Comparison of ENCODE assay signal across 8 mouse cellular contexts in the genomic region with DNA sequence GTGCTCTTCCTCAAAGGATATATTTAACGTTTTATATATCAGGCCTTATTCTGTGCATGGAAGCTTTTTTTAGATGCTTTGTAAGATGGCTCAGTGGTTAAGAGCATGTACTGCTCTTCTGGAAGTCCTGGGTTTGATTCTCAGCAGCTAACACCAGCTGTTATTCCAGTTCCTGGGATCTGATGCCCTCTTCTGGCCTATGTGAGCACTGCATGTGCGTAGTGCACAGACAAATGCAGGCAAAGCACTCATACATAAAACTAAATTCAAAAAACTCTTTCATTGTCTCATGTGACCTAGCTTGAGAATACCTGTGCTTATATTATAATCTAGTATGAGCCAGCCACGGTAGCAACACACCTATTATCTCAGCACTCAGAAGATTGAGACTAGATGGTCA. TPM values are rescaled to one million over a fixed set of nuclear protein-coding genes. Genes with fewer than 3 reads are reported as not detected.
DNase-seq lines count a peak whose midpoint lies in the region; ATAC-seq lines count a peak whose summit lies in the region.

No protein-coding gene starts in this region.

- DNase-seq in cerebellum, postnatal 25 days, result peak; percentile 31 to 58
- peak; percentile 89 for DNase-seq in midbrain, embryonic 11.5 days (ENCODE audit: low spot score, missing footprints)
- DNase-seq in lung, adult 18-20 months, result peak; percentile 37 to 53
- peak; percentile 51 to 60 for DNase-seq in spleen, postnatal 36 days (ENCODE audit: low spot score in 2 of 2)
- DNase-seq in layer of hippocampus, postnatal 14 days (ENCODE audit: low spot score in 2 of 2), result no peak

- no peaks in the 10 kb centered on the region for H3K36me3 ChIP-seq in midbrain, embryonic 11.5 days (ENCODE audit: control insufficient read depth, insufficient read depth, low read length)
- no peaks in the 10 kb centered on the region for H3K36me3 ChIP-seq in midbrain, embryonic 15.5 days (replicated peaks)

- no peaks in the 10 kb centered on the region for H3K4me1 ChIP-seq in midbrain, embryonic 11.5 days (ENCODE audit: control insufficient read depth, insufficient read depth, low read length)
- no peaks in the 10 kb centered on the region for H3K4me1 ChIP-seq in midbrain, embryonic 15.5 days

- H3K9me3 ChIP-seq in midbrain, embryonic 11.5 days (ENCODE audit: control insufficient read depth, low read length), result no peaks in the 10 kb centered on the region
- H3K9me3 ChIP-seq in midbrain, embryonic 15.5 days, result no peaks in the 10 kb centered on the region

- H3K9ac ChIP-seq in midbrain, embryonic 11.5 days (ENCODE audit: low read length), result no peak overlapping the region
- H3K9ac ChIP-seq in midbrain, embryonic 15.5 days, result no peak overlapping the region

- 41% methylated on average over 3 of the region's 3 CpGs for WGBS in midbrain, embryonic 11.5 days
- WGBS in midbrain, embryonic 15.5 days, result 47% methylated on average over 3 of the region's 3 CpGs

- H3K4me3 ChIP-seq in midbrain, embryonic 11.5 days (ENCODE audit: low read depth, low read length), result no peak overlapping the region
- H3K4me3 ChIP-seq in midbrain, embryonic 15.5 days, result no peak overlapping the region

- H3K27me3 ChIP-seq in midbrain, embryonic 11.5 days (ENCODE audit: control insufficient read depth, insufficient read depth, low read length), result no peaks in the 10 kb centered on the region
- no peaks in the 10 kb centered on the region for H3K27me3 ChIP-seq in midbrain, embryonic 15.5 days (replicated peaks)

- H3K4me2 ChIP-seq in midbrain, embryonic 11.5 days, result no peak overlapping the region
- no peak overlapping the region for H3K4me2 ChIP-seq in midbrain, embryonic 15.5 days

- H3K27ac ChIP-seq in midbrain, embryonic 11.5 days (ENCODE audit: low read depth, low read length), result no peak overlapping the region
- H3K27ac ChIP-seq in midbrain, embryonic 15.5 days, result no peak overlapping the region

- ATAC-seq in cerebellum, adult (ENCODE audit: insufficient number of reproducible peaks, low FRiP score, low TSS enrichment), result no peak
- no peak for ATAC-seq in midbrain, embryonic 11.5 days (ENCODE audit: low FRiP score)
- no peak for ATAC-seq in midbrain, embryonic 15.5 days (replicated peaks)
- peak; percentile 45 for ATAC-seq in common myeloid progenitor, adult 5-6 weeks (replicated peaks; ENCODE audit: low read depth, poor library complexity, severe bottlenecking)

RNA-seq across cellular contexts. Expression of a gene that starts 15.6 kb away (rescaled TPM):
- 56.2 and 58.2 TPM in 2 replicates for polyA plus RNA-seq in midbrain, embryonic 11.5 days (2014; fragmentation: Nextera tagmentation; extraction: Ambion mirVana)
- polyA plus RNA-seq in midbrain, embryonic 15.5 days (2015; fragmentation: Nextera tagmentation; extraction: Ambion mirVana), result 29.8 and 42.7 TPM in 2 replicates
- total RNA-seq in common myeloid progenitor, adult 5-6 weeks (2017), result 76.0 and 77.8 TPM in 2 replicates
- 10 to 100 TPM; 20.3 to 36.0 TPM for total RNA-seq in layer of hippocampus, postnatal 14 days (2021)

RNA-seq across cellular contexts. Expression of a gene that starts 32.5 kb away (rescaled TPM):
- polyA plus RNA-seq in midbrain, embryonic 11.5 days (2014; fragmentation: Nextera tagmentation; extraction: Ambion mirVana), result not detected in 2 replicates
- polyA plus RNA-seq in midbrain, embryonic 15.5 days (2015; fragmentation: Nextera tagmentation; extraction: Ambion mirVana), result 0.37 TPM in 1 of 2 replicates, not detected in the other
- 0.32 TPM in 1 of 2 replicates, not detected in the other for total RNA-seq in common myeloid progenitor, adult 5-6 weeks (2017)
- under 1 TPM; 0.62 to 0.71 TPM for total RNA-seq in layer of hippocampus, postnatal 14 days (2021)

RNA-seq across cellular contexts. Expression of a gene that starts 47.7 kb away (rescaled TPM):
- polyA plus RNA-seq in midbrain, embryonic 11.5 days (2014; fragmentation: Nextera tagmentation; extraction: Ambion mirVana), result 2.8 and 3.9 TPM in 2 replicates
- 8.4 and 8.7 TPM in 2 replicates for polyA plus RNA-seq in midbrain, embryonic 15.5 days (2015; fragmentation: Nextera tagmentation; extraction: Ambion mirVana)
- total RNA-seq in common myeloid progenitor, adult 5-6 weeks (2017), result 8.4 and 8.6 TPM in 2 replicates
- total RNA-seq in layer of hippocampus, postnatal 14 days (2021), result 10 to 100 TPM; 22.5 TPM

RNA-seq across cellular contexts. Expression of a gene that starts 54.6 kb away (rescaled TPM):
- polyA plus RNA-seq in midbrain, embryonic 11.5 days (2014; fragmentation: Nextera tagmentation; extraction: Ambion mirVana), result 7.6 and 8.9 TPM in 2 replicates
- 2.2 and 2.8 TPM in 2 replicates for polyA plus RNA-seq in midbrain, embryonic 15.5 days (2015; fragmentation: Nextera tagmentation; extraction: Ambion mirVana)
- 26.9 and 33.6 TPM in 2 replicates for total RNA-seq in common myeloid progenitor, adult 5-6 weeks (2017)
- 1 to 10 TPM in 1 of 2 experiments, under 1 TPM in 1; 0.45 to 1.0 TPM for total RNA-seq in layer of hippocampus, postnatal 14 days (2021)

RNA-seq across cellular contexts. Expression of a gene that starts 58.6 kb away (rescaled TPM):
- polyA plus RNA-seq in midbrain, embryonic 11.5 days (2014; fragmentation: Nextera tagmentation; extraction: Ambion mirVana), result 11.6 and 13.1 TPM in 2 replicates
- polyA plus RNA-seq in midbrain, embryonic 15.5 days (2015; fragmentation: Nextera tagmentation; extraction: Ambion mirVana), result 16.8 and 17.2 TPM in 2 replicates
- total RNA-seq in common myeloid progenitor, adult 5-6 weeks (2017), result 6.5 and 7.4 TPM in 2 replicates
- 10 to 100 TPM; 10.6 to 12.3 TPM for total RNA-seq in layer of hippocampus, postnatal 14 days (2021)

Comparison
In these comparisons a context has a peak if more than half of its experiments do, and no peak if none do; other contexts are left out.
1. DNase-seq: peak in cerebellum, postnatal 25 days (2 of 2), midbrain, embryonic 11.5 days (single experiment), lung, adult 18-20 months (2 of 2) and spleen, postnatal 36 days (2 of 2); none in layer of hippocampus, postnatal 14 days (0 of 2).